Mouse (Mus musculus) MEL (cell line): ENCODE measurements at regions not wholly inside any gene's neighbourhood (a gene's known extent, or its start where the extent isn't known, plus 50 kb on each side); places are given as distances from the start of the nearest gene placed in this dataset.

Experiments used
- DNase-seq: peaks from one replicate; pipeline ENCODE4 v3.0.0; 2011; ENCODE audit warnings: low read depth, low spot score
- H3K27ac ChIP-seq: 2 replicates; pipeline ENCODE4 v1.5.1; 2012; ENCODE audit warnings: low read depth, mild to moderate bottlenecking, control low read depth, low read length, moderate library complexity; ENCODE audit not compliant: control insufficient read depth
- H3K27me3 ChIP-seq, 2 experiments: fragments of 150-350 bp in 1 of 2; sonication (generic) in 1 of 2; 2 replicates each; pipeline ENCODE4 v1.6.1; 2012; ENCODE audit warnings: low read length in 2 of 2, mild to moderate bottlenecking in 2 of 2, improper control_type of control experiment in 1 of 2, moderate library complexity in 1 of 2; ENCODE audit not compliant: insufficient read depth in 2 of 2, control insufficient read depth in 1 of 2
- H3K36me3 ChIP-seq, 2 experiments: 2 replicates each; pipeline ENCODE4 v1.6.1; 2012 to 2014; ENCODE audit warnings: low read length in 2 of 2, improper control_type of control experiment in 1 of 2, inconsistent platforms in 1 of 2, mild to moderate bottlenecking in 1 of 2; ENCODE audit not compliant: insufficient read depth in 2 of 2, control insufficient read depth in 1 of 2
- H3K4me1 ChIP-seq, 2 experiments: fragments of 150-350 bp in 1 of 2; sonication (generic) in 1 of 2; 2 replicates each; pipeline ENCODE4 v1.6.1; 2012; ENCODE audit warnings: low read length in 2 of 2, improper control_type of control experiment in 1 of 2, mild to moderate bottlenecking in 1 of 2; ENCODE audit not compliant: insufficient read depth in 2 of 2, control insufficient read depth in 1 of 2
- H3K4me3 ChIP-seq, 2 experiments: fragments of 150-350 bp in 1 of 2; sonication (generic) in 1 of 2; 2 replicates each; pipeline ENCODE4 v1.5.1; 2012; ENCODE audit warnings: low read depth in 2 of 2, low read length in 2 of 2, mild to moderate bottlenecking in 2 of 2, moderate library complexity in 2 of 2, control low read depth in 1 of 2, improper control_type of control experiment in 1 of 2; ENCODE audit not compliant: control insufficient read depth in 1 of 2, insufficient read depth in 1 of 2
- H3K79me2 ChIP-seq: 2 replicates; pipeline ENCODE4 v1.6.1; 2012; ENCODE audit warnings: mild to moderate bottlenecking, low read length, moderate library complexity; ENCODE audit not compliant: control insufficient read depth, poor library complexity, insufficient read depth
- H3K9ac ChIP-seq: 2 replicates; pipeline ENCODE4 v1.6.1; 2012; ENCODE audit warnings: low read depth, mild to moderate bottlenecking, control low read depth, low read length, moderate library complexity; ENCODE audit not compliant: control insufficient read depth, poor library complexity, severe bottlenecking
- H3K9me3 ChIP-seq: fragments of 150-350 bp; sonication (generic); replicated peaks from 2 replicates; pipeline ENCODE4 v1.6.1; 2012; ENCODE audit warnings: mild to moderate bottlenecking, low read length, improper control_type of control experiment, moderate library complexity; ENCODE audit not compliant: insufficient read depth
- BHLHE40 ChIP-seq: IDR thresholded peaks from 2 replicates; pipeline ENCODE4 v1.6.1; 2012; ENCODE audit warnings: low read depth, mild to moderate bottlenecking, inconsistent platforms, low read length, improper control_type of control experiment, borderline replicate concordance
- CHD1 ChIP-seq: IDR thresholded peaks from 2 replicates; pipeline ENCODE4 v1.6.1; 2012; ENCODE audit warnings: low read depth, mild to moderate bottlenecking, inconsistent platforms, low read length, improper control_type of control experiment
- CTCF ChIP-seq, 3 experiments: IDR thresholded peaks in 2 of 3; conservative IDR thresholded peaks in 1 of 3; 2 replicates each; pipeline ENCODE4 v1.5.1; 2011 to 2012; ENCODE audit warnings: low read length in 3 of 3, low read depth in 2 of 3, mild to moderate bottlenecking in 2 of 3, improper control_type of control experiment in 1 of 3, inconsistent platforms in 1 of 3, mixed read lengths in 1 of 3, moderate library complexity in 1 of 3; ENCODE audit not compliant: control insufficient read depth in 1 of 3, insufficient read depth in 1 of 3, poor library complexity in 1 of 3, severe bottlenecking in 1 of 3
- E2F4 ChIP-seq: IDR thresholded peaks from 2 replicates; pipeline ENCODE4 v1.6.1; 2011; ENCODE audit warnings: low read depth, low read length, improper control_type of control experiment, borderline replicate concordance
- ELF1 ChIP-seq: IDR thresholded peaks from 2 replicates; pipeline ENCODE4 v1.6.1; 2014; ENCODE audit warnings: low read depth, mild to moderate bottlenecking, inconsistent platforms, low read length, improper control_type of control experiment, moderate library complexity
- EP300 ChIP-seq, 2 experiments: IDR thresholded peaks; 2 replicates each; pipeline ENCODE4 v1.6.1; 2011; ENCODE audit warnings: improper control_type of control experiment in 2 of 2, low read length in 2 of 2, low read depth in 1 of 2, mild to moderate bottlenecking in 1 of 2
- GATA1 ChIP-seq: IDR thresholded peaks from 2 replicates; pipeline ENCODE4 v1.6.1; 2011; ENCODE audit warnings: low read depth, low read length, improper control_type of control experiment
- HCFC1 ChIP-seq: IDR thresholded peaks from 2 replicates; pipeline ENCODE4 v1.6.1; 2012; ENCODE audit warnings: low read depth, mild to moderate bottlenecking, inconsistent platforms, low read length, improper control_type of control experiment, moderate library complexity
- JUND ChIP-seq: IDR thresholded peaks from 2 replicates; pipeline ENCODE4 v1.6.1; 2011; ENCODE audit warnings: low read depth, mild to moderate bottlenecking, improper control_type of control experiment, low read length
- KAT2A ChIP-seq: conservative IDR thresholded peaks from 2 replicates; pipeline ENCODE4 v1.6.1; 2012; ENCODE audit warnings: low read depth, low read length, improper control_type of control experiment, inconsistent platforms
- MAFK ChIP-seq: IDR thresholded peaks from 2 replicates; pipeline ENCODE4 v1.6.1; 2011; ENCODE audit warnings: low read depth, mild to moderate bottlenecking, low read length, improper control_type of control experiment, borderline replicate concordance
- MAX ChIP-seq: IDR thresholded peaks from 2 replicates; pipeline ENCODE4 v1.6.1; 2011; ENCODE audit warnings: low read length, improper control_type of control experiment
- MAZ ChIP-seq: IDR thresholded peaks from 2 replicates; pipeline ENCODE4 v1.6.1; 2012; ENCODE audit warnings: low read depth, mild to moderate bottlenecking, inconsistent platforms, low read length, improper control_type of control experiment
- MEF2A ChIP-seq: IDR thresholded peaks from 2 replicates; pipeline ENCODE4 v1.6.1; 2014; ENCODE audit warnings: low read depth, mild to moderate bottlenecking, inconsistent platforms, low read length, improper control_type of control experiment; ENCODE audit not compliant: poor library complexity, insufficient replicate concordance, severe bottlenecking; ENCODE audit errors: extremely low read depth
- MXI1 ChIP-seq: IDR thresholded peaks from 2 replicates; pipeline ENCODE4 v1.6.1; 2011; ENCODE audit warnings: mild to moderate bottlenecking, low read depth, low read length, improper control_type of control experiment
- MYB ChIP-seq: IDR thresholded peaks from 2 replicates; pipeline ENCODE4 v1.6.1; 2011; ENCODE audit warnings: mild to moderate bottlenecking, low read depth, low read length, improper control_type of control experiment
- MYC ChIP-seq: IDR thresholded peaks from 2 replicates; pipeline ENCODE4 v1.6.1; 2011; ENCODE audit warnings: low read depth, mild to moderate bottlenecking, low read length, improper control_type of control experiment, moderate library complexity
- NELFE ChIP-seq: IDR thresholded peaks from 2 replicates; pipeline ENCODE4 v1.6.1; 2011; ENCODE audit warnings: low read depth, low read length, improper control_type of control experiment
- NRF1 ChIP-seq: IDR thresholded peaks from 2 replicates; pipeline ENCODE4 v1.6.1; 2014; ENCODE audit warnings: low read depth, mild to moderate bottlenecking, inconsistent platforms, low read length, improper control_type of control experiment, moderate library complexity; ENCODE audit not compliant: poor library complexity, insufficient read depth, severe bottlenecking
- POLR2A ChIP-seq, 2 experiments: IDR thresholded peaks; 2 replicates each; pipeline ENCODE4 v1.6.1; 2011 to 2012; ENCODE audit warnings: low read length in 2 of 2, mild to moderate bottlenecking in 2 of 2, control low read depth in 1 of 2, improper control_type of control experiment in 1 of 2, low read depth in 1 of 2, moderate library complexity in 1 of 2; ENCODE audit not compliant: control insufficient read depth in 1 of 2, insufficient read depth in 1 of 2, poor library complexity in 1 of 2
- POLR2AphosphoS2 ChIP-seq: IDR thresholded peaks from 2 replicates; pipeline ENCODE4 v1.6.1; 2011; ENCODE audit warnings: low read length, improper control_type of control experiment
- POLR2AphosphoS5 ChIP-seq: IDR thresholded peaks from 2 replicates; pipeline ENCODE4 v1.6.1; 2012; ENCODE audit warnings: low read depth, borderline replicate concordance, mild to moderate bottlenecking, inconsistent platforms, low read length, moderate library complexity, mixed read lengths
- RAD21 ChIP-seq: IDR thresholded peaks from 2 replicates; pipeline ENCODE4 v1.6.1; 2011; ENCODE audit warnings: mild to moderate bottlenecking, low read depth, low read length, improper control_type of control experiment
- SIN3A ChIP-seq: IDR thresholded peaks from 2 replicates; pipeline ENCODE4 v1.6.1; 2012; ENCODE audit warnings: low read length, improper control_type of control experiment, inconsistent platforms
- SMC3 ChIP-seq: IDR thresholded peaks from 2 replicates; pipeline ENCODE4 v1.6.1; 2011; ENCODE audit warnings: low read depth, low read length, improper control_type of control experiment
- TBP ChIP-seq: IDR thresholded peaks from 2 replicates; pipeline ENCODE4 v1.8.0; 2011; ENCODE audit warnings: low read depth, low read length, improper control_type of control experiment
- TCF12 ChIP-seq: IDR thresholded peaks from 2 replicates; pipeline ENCODE4 v1.6.1; 2014; ENCODE audit warnings: low read depth, mild to moderate bottlenecking, inconsistent platforms, low read length, improper control_type of control experiment, moderate library complexity
- UBTF ChIP-seq: IDR thresholded peaks from 2 replicates; pipeline ENCODE4 v1.6.1; 2012; ENCODE audit warnings: low read depth, mild to moderate bottlenecking, inconsistent platforms, low read length, improper control_type of control experiment, moderate library complexity, borderline replicate concordance; ENCODE audit not compliant: insufficient read depth
- USF1 ChIP-seq: IDR thresholded peaks from 2 replicates; pipeline ENCODE4 v1.6.1; 2014; ENCODE audit warnings: low read depth, mild to moderate bottlenecking, inconsistent platforms, low read length, improper control_type of control experiment, moderate library complexity
- ZC3H11A ChIP-seq: IDR thresholded peaks from 2 replicates; pipeline ENCODE4 v1.6.1; 2012; ENCODE audit warnings: low read depth, mild to moderate bottlenecking, inconsistent platforms, low read length, improper control_type of control experiment
- ZMIZ1 ChIP-seq: IDR thresholded peaks from 2 replicates; pipeline ENCODE4 v1.6.1; 2012; ENCODE audit warnings: low read depth, mild to moderate bottlenecking, inconsistent platforms, low read length, improper control_type of control experiment, moderate library complexity
- ZNF384 ChIP-seq: IDR thresholded peaks from 2 replicates; pipeline ENCODE4 v1.6.1; 2012; ENCODE audit warnings: low read depth, mild to moderate bottlenecking, inconsistent platforms, low read length, improper control_type of control experiment

- Histone ChIP-seq H3K36me3 (peaks cover 0 to 3% of the 10 kb centered on the region in 2 experiments; a peak in 1 of 4 replicates), H3K27me3 (no peaks in the 10 kb centered on the region; a peak in 1 of 4 replicates), H3K27ac (no peak overlapping the region), H3K4me3 (no peak overlapping the region), H3K4me1 (peaks cover 2 to 3% of the 10 kb centered on the region in 2 experiments; a peak in 2 of 4 replicates), H3K9me3 (no peaks in the 10 kb centered on the region), H3K79me2 (no peaks in the 10 kb centered on the region), H3K9ac (no peak overlapping the region)
- no peak for DNase-seq
- TF ChIP-seq JUND (no peak), RAD21 (no peak), E2F4 (no peak), MXI1 (no peak), MYB (no peak), ZC3H11A (no peak), TCF12 (no peak), POLR2AphosphoS5 (no peak), UBTF (no peak), NELFE (no peak), MAZ (no peak), MEF2A (no peak), USF1 (no peak), SMC3 (no peak), KAT2A (no peak), BHLHE40 (no peak), ELF1 (no peak), GATA1 (no peak), HCFC1 (no peak)
These were observed 225.1 kb downstream of the Lipi start for GRCm38 (mm10) chr16:75360791-75361190.

- no peaks in the 10 kb centered on the region for H3K9me3 ChIP-seq
- H3K27me3 ChIP-seq: no peaks in the 10 kb centered on the region
- H3K4me1 ChIP-seq: peaks cover 12 to 33% of the 10 kb centered on the region in 2 experiments
- TF ChIP-seq ZMIZ1 (no peak), MYC (no peak), TCF12 (peak; percentile 77; the same call in 1 of the 2 replicates), POLR2A (IDR thresholded peaks at IDR 0.05; ENCODE audit: control insufficient read depth in 1 of 2, insufficient read depth in 1 of 2, low read depth in 1 of 2, low read length in 2 of 2, poor library complexity in 1 of 2) (no peak), MAX (0 out of 2 replicates have a peak, but pooled peaks have one; percentile 29), RAD21 (no peak), BHLHE40 (no peak), SMC3 (no peak), NRF1 (no peak), EP300 (IDR thresholded peaks at IDR 0.05; ENCODE audit: low read depth in 1 of 2, low read length in 2 of 2) (peak; percentile 51 to 93; a peak in 3 of 4 replicates), POLR2AphosphoS2 (peak; percentile 46; the same call in 1 of the 2 replicates), MXI1 (no peak), NELFE (no peak), MAFK (no peak), CHD1 (no peak), CTCF (IDR thresholded peaks at IDR 0.05 in 2 of 3, conservative IDR thresholded peaks at IDR 0.05 in 1 of 3; ENCODE audit: control insufficient read depth in 1 of 3, insufficient read depth in 1 of 3, low read depth in 2 of 3, low read length in 3 of 3, poor library complexity in 1 of 3, severe bottlenecking in 1 of 3) (no peak), USF1 (no peak), SIN3A (peak; percentile 73), KAT2A (peak; percentile 31; the same call in 1 of the 2 replicates), ZNF384 (no peak), GATA1 (peak; percentile 68), TBP (no peak), E2F4 (no peak)
These were observed 232.5 kb downstream of the Lipi start for GRCm38 (mm10) chr16:75353394-75353793.

More at GRCm38 (mm10) chr16:75353394-75353793, 232.5 kb downstream of the Lipi start:
- no peaks in the 10 kb centered on the region for H3K79me2 ChIP-seq
- peaks cover 0 to 23% of the 10 kb centered on the region in 2 experiments; a peak in 2 of 4 replicates for H3K36me3 ChIP-seq
- DNase-seq: peak; percentile 75
- H3K9ac ChIP-seq: no peak overlapping the region; the same call in 1 of the 2 replicates
- H3K4me3 ChIP-seq: no peak overlapping the region
- peak overlapping the region; percentile 79 for H3K27ac ChIP-seq
